Mouse (Mus musculus): ENCODE data around the gene Ccdc113.

The Ccdc113 gene

GRCm38 (mm10) chr8:95533584-95534387 lies at the start of gene Ccdc113:
Gene Ccdc113, plus strand, starts transcription at chr8:95534085.
- DNase-seq, result peak; percentile 56 to 66

DNA sequence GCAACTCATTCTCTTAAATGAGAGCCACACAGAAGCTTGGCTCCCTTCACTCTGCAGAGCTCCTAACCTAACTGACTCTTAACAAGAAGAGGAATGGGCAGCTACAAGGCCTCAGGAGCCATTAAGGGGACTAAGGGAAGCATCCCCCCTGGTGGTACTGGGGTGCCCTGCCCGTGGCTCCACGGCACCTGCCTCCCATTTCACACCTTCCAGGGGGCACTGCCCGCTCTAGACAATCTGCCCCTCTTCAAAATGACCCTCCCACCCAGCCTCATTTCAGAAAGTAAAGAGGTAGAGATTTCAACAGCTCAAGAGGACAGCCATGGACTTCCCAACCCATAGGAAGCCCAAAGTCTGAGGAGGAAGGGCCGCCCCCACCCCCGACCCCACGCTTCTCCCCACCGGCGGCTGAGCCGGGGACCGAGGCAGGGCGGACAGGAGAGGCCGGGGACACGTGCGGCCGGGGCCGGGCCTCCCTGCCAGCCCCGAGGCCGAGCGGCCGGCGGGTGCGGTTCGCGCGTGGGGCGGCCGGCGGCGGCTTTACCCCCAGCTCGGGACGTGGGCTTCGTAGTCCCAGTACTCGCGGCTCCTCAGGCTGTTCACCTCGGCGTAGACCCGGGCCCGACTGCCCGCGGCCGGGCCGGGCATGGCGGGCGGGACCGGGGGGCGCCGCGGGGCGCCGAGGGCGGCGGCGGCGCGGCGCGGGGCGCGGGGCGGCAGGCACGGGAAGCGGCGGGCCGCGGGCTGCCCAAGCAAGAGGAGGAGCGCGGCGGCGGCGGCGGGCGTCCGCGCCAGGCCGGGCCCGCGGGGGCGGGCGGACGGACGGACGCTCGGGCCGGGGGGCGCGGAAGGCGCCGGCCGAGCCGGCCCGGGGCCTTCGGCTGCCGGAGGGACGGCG lies 45.8 kb upstream of the Ccdc113 start:
- no peak for DNase-seq

- peak; percentile 77 to 84 for DNase-seq
Measured at GRCm38 (mm10) chr8:95488698-95489332, 45.1 kb upstream of the Ccdc113 start.

- DNase-seq, result no peak
Measured at GRCm38 (mm10) chr8:95490006-95490405, 43.9 kb upstream of the Ccdc113 start, which contains the start of gene Csnk2a2. Gene Csnk2a2, minus strand, starts transcription at chr8:95490039.

- DNase-seq, result no peak
Measured at GRCm38 (mm10) chr8:95492057-95492456, 41.8 kb upstream of the Ccdc113 start.

- DNase-seq, result no peak
Measured at GRCm38 (mm10) chr8:95495444-95495843, 38.4 kb upstream of the Ccdc113 start.

GRCm38 (mm10) chr8:95496420-95496819 lies 37.5 kb upstream of the Ccdc113 start:
- DNase-seq, result no peak

DNA sequence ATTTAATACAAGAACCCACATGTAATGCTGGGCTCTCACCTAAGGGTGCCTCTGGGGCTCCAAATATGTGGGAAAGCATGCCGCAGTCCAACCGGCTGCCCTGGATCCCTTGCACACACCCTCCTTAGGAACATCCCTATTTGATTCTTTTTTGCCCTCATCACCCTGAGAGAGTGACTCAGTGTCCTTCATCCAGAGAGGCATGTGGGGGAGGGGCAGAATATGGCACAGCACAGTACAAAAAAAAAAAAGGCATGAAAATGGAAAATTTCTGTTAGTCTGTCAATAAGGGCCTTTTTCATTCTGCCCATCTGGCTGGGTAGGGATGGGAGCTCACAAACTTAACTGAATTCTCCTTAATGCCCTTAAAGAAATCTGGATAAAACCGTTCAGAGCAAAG lies 36.1 kb upstream of the Ccdc113 start:
- DNase-seq, result no peak

DNA sequence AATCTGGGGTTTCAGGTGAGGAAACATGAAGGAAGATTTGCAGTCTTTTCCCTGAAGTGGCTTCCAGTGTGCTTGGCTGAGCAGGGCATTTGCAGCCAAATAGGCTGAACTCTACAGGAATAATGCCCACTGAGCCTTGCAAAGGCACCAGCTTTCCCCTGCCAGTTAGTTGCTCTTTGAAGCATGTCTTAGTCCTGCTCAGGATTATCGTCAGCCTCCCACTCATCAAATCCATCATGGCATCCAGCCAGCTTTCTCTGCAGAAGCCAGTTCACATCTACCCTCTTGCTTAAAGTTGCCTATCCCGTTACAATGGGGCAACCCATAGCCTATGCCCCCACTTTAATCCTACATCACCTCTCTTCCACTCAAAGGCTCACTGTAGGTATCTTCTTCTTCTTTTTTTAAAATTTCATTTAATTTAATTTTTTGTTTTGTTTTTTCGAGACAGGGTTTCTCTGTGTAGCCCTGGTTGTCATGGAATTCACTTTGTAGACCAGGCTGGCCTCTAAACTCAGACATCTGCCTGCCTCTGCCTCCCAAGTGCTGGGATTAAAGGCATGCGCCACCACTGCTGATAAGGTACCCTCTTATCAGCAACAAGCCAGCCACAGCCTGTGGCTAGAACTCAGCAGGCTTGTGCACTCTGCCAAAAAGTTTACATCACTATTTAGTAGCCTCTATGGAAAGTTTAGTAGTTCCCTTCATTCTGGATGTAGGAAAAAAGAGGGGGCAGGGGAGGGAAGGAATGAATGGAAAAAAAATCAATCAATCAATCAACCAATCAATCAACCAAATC lies 34.4 kb upstream of the Ccdc113 start:
- DNase-seq, result no peak

DNA sequence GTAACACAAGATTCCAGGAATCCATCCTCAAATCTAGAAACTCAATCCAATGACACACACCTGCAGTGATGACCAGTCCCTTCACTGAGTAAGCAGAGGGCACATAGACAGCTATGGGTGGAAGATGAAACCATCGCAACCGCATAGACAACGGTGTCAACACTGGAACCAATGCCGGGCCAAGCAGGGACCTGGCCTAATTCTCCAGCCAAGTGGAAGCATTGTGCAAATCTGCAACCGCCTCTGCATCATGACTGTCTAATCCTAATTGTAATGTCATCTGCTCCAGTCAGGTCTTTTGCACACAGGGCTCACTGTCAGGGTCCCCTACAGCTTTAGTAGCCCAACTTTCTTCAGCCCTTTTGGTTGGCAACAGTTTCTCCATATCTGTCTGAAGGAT lies 33.4 kb upstream of the Ccdc113 start:
- DNase-seq, result no peak

- DNase-seq, result no peak
Measured at GRCm38 (mm10) chr8:95502431-95502830, 31.5 kb upstream of the Ccdc113 start.

DNA sequence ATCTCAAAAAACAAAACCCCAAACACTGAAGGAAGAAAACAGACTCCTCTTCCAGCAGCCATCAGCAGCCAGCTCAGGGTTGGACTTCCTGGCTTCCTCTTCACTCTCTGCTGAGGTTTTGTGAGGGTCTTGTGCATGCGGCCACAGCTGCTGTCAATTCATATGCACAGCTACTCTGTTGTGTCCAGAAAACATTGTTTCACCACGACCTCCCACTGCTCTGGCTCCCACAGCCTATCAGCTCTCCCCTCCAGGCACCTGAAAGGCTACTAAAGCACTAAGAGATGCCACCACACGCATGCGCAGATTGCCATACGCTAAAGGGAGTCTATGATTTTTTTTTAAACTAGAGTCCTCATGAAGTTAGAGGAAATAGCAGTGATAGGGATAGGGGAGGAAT lies 29.1 kb upstream of the Ccdc113 start:
- no peak for DNase-seq

- no peak for DNase-seq
Measured at GRCm38 (mm10) chr8:95505606-95506005, 28.3 kb upstream of the Ccdc113 start.

GRCm38 (mm10) chr8:95506245-95506644 lies 27.6 kb upstream of the Ccdc113 start:
- DNase-seq, result no peak

GRCm38 (mm10) chr8:95512257-95512656 lies 21.6 kb upstream of the Ccdc113 start:
- DNase-seq, result no peak

DNA sequence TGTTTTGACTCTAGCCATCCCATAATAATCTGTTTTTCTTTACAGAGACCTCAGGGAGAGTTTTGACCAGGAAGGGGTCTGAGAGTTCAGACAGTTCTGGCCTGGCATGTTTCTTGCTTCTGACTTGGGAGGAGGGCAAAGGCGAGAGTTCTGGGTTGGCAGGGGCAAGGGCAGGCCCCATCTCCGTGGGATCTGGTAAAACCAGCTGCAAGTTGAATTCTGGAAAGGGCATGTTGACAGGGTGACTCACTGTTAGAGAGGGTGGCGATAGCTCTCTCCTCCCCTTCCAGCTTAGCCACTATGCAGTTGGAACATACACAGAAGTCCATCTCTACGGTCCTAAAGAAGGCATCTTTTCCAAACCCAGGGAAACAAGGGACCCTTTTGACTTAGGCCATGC lies 20.7 kb upstream of the Ccdc113 start:
- peak in 1 of 2 experiments; percentile 11 for DNase-seq

DNA sequence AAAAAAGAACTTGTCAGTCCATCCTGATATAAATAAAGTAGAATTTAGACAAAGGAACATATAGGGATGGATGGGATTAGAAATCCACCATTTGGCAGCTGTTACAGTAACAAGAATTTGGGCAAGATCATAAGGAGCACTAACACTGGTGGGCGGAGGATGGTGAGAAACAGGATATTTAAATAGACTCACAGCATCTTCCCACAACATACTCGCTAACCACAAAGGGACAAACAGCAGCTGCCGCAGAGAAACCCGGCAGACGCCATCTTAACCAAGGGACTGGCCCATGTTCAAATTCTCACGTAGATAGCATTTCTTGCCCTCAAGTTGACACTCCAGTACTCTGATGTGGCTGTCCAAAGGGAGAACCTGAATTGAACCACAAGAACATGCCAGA lies 17.0 kb upstream of the Ccdc113 start:
- no peak for DNase-seq

GRCm38 (mm10) chr8:95523991-95524390 lies 9.9 kb upstream of the Ccdc113 start:
- DNase-seq, result no peak

DNA sequence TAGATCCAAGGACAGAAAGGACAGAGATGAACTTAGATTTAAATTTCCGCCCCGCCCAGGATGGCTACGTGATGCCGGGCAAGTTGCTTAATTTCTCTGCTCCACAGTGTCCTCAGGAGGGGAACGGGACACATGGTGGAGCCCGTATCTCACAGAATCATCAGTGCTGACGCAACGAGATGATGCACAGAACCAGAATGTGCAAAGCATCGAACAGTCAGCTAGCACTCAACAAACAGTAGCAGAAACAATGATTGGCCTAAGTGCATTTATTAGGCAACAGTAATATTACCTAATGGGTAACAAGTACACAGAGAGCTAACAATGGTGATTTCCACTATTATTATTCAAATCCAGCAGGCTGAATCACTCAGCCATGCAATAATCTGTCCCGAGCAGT lies 5.7 kb upstream of the Ccdc113 start:
- DNase-seq, result no peak

DNA sequence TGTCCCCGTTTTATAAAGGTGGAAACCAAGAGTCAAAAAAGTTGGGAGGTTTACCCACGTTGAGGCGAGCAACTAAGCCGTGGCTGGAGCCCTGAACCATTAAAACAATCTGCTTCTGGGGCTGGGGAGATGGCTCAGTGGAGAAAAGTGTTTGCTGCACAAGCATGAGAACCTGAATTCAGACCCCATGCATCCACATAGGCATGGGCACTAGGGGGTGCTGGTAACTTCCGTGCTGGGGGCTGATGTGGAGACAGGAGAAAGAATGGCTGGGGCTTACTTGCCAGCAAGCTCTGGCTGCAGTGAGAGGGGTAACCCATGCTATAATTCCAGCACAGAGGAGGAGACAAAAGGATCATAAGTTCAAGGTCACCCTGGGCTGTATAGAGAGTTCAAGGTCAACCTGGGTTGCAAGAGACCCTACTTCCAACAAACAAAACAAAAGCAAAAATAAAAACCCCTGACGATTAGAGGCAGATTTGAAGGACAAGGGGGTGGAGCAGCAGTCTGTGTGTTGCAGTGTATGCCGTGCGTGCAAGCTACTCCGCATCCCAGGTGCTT lies 5.1 kb upstream of the Ccdc113 start:
- no peak for DNase-seq

DNA sequence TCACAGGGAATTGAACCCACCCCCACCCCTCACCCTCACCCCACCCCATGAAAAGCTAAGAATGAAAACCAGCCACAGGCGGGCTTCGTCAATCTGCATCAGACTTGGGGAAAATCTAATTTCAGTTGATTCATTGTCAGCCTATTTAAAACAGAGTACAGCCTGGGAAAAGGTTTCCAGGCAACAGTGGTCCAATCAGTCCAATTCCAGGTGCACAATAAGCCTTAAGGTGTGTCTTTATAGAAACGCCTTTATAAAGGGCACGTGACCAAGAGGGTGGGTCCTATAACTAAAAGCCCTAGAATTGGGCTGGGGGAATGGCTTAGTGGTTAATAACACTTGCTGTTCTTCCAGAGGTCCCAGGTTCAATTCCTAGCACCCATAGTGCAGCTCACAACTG lies 1.7 kb upstream of the Ccdc113 start:
- DNase-seq, result no peak

DNA sequence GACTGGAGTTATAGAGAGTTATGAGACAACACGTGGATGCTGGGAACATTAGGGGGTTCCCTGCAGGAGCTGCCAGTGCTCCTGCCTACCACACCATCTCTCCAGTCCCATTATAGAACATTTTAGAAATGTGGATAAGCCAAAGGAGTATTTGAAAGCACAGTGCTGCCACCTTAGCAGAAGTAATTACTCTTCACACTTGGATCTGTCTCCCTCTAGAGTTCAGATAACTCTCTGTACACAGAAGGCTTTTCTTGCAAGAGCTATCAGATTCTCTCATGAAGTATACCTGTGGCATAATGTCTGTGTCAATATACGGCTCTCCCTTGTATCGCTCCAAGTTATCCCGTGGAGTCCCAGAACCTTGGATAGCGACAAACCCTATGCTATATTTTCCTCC lies 5.6 kb downstream of the Ccdc113 start:
- DNase-seq, result no peak
